Mouse (Mus musculus) forebrain, embryonic 11.5 days (tissue): ENCODE data around the gene Phldb2. TPM values are rescaled to one million over a fixed set of nuclear protein-coding genes. Genes with fewer than 3 reads are reported as not detected.

ENCODE experiments used
- ATAC-seq: fragments of 200-750 bp; cut with Nextera tagmentation; replicated peaks from 2 replicates; pipeline ENCODE4 v1.8.0; 2017; ENCODE audit warnings: moderate TSS enrichment; ENCODE audit not compliant: low FRiP score
- DNase-seq: peaks from one replicate; pipeline ENCODE4 v3.0.0-alpha.2; 2017; ENCODE audit warnings: low spot score
- H3K27ac ChIP-seq: fragments of 300-500 bp; sonication (generic); 2 replicates; pipeline ENCODE4 v1.5.1; 2014; ENCODE audit warnings: low read depth, low read length
- H3K27me3 ChIP-seq: fragments of 300-500 bp; sonication (generic); 2 replicates; pipeline ENCODE4 v1.6.1; 2014; ENCODE audit warnings: mild to moderate bottlenecking, low read length, mixed read lengths; ENCODE audit not compliant: control insufficient read depth, insufficient read depth
- H3K36me3 ChIP-seq: fragments of 300-500 bp; sonication (generic); 2 replicates; pipeline ENCODE4 v1.6.1; 2014; ENCODE audit warnings: mild to moderate bottlenecking, low read length, moderate library complexity, mixed read lengths; ENCODE audit not compliant: control insufficient read depth, insufficient read depth
- H3K4me1 ChIP-seq: fragments of 300-500 bp; sonication (generic); replicated peaks from 2 replicates; pipeline ENCODE4 v1.6.1; 2014; ENCODE audit warnings: low read length, mixed read lengths; ENCODE audit not compliant: control insufficient read depth, insufficient read depth
- H3K4me2 ChIP-seq: fragments of 300-500 bp; sonication (generic); 2 replicates; pipeline ENCODE4 v1.6.1; 2014; ENCODE audit warnings: low read depth, mild to moderate bottlenecking, low read length, moderate library complexity, mixed read lengths; ENCODE audit not compliant: severe bottlenecking
- H3K4me3 ChIP-seq: fragments of 300-500 bp; sonication (generic); 2 replicates; pipeline ENCODE4 v1.5.1; 2014; ENCODE audit warnings: low read depth, low read length
- H3K9ac ChIP-seq: fragments of 300-500 bp; sonication (generic); 2 replicates; pipeline ENCODE4 v1.6.1; 2014; ENCODE audit warnings: low read length
- H3K9me3 ChIP-seq: fragments of 300-500 bp; sonication (generic); 2 replicates; pipeline ENCODE4 v1.6.1; 2016; ENCODE audit warnings: low read length, mixed read lengths; ENCODE audit not compliant: control insufficient read depth
- WGBS: fragments of 180-500 bp; shearing (Covaris S2); extraction: QIAGEN DNeasy Blood & Tissue Kit; methylation state at CpG from one replicate; pipeline ENCODE4 v1.1.7; 2014; 5-methylcytosine and 5-hydroxymethylcytosine counted together
- polyA plus RNA-seq: library from polyadenylated mRNA; unstranded; fragments of >200 nt; fragmentation: Nextera tagmentation; extraction: Ambion mirVana; gene quantifications from 2 replicates; pipeline ENCODE4 v1.2.1, GENCODE M21; 2014

Phldb2 gene
- polyA plus RNA-seq, 1 experiment from 2014 or later, result 31.5 TPM

DNA sequence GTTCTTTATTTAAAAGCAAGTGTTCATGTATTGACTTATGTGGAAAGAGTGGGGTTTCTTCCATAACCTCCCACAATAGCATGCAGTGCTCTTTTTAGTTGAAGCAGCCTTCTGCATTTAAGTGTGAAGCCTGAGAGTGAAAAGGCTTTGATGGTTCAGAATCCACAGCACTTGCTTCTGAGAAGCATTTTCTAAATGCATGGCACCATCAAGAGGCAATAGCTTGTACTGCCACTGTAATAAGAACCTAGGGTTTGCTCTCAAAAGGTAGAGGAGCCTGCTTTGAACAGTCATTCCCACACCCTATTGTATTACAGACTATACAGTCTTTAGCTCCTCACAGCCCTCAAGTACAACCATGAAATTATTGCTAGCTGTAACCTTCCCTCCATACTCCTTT lies 136.7 kb downstream of the Phldb2 start:
- DNase-seq (no peak), ATAC-seq (no peak)
- no peaks in the 10 kb centered on the region for H3K27me3 ChIP-seq

GRCm38 (mm10) chr16:45814611-45815010 lies 138.8 kb downstream of the Phldb2 start:
- H3K27me3 ChIP-seq, result no peaks in the 10 kb centered on the region
- DNase-seq, result no peak
- H3K27ac ChIP-seq, result no peak overlapping the region
- no peaks in the 10 kb centered on the region for H3K4me1 ChIP-seq
- no peaks in the 10 kb centered on the region for H3K36me3 ChIP-seq
- H3K9me3 ChIP-seq, result no peaks in the 10 kb centered on the region
- no peak overlapping the region for H3K9ac ChIP-seq
- ATAC-seq, result no peak
- WGBS, result 85% methylated on average over 3 of the region's 3 CpGs
- no peak overlapping the region for H3K4me3 ChIP-seq
- H3K4me2 ChIP-seq, result no peak overlapping the region

More for the DNA sequence above, 136.7 kb downstream of the Phldb2 start:
- H3K36me3 ChIP-seq, result no peaks in the 10 kb centered on the region
- no peaks in the 10 kb centered on the region for H3K4me1 ChIP-seq
- no peaks in the 10 kb centered on the region for H3K9me3 ChIP-seq
- no peak overlapping the region for H3K27ac ChIP-seq
- no peak overlapping the region for H3K9ac ChIP-seq
- no peak overlapping the region for H3K4me3 ChIP-seq
- H3K4me2 ChIP-seq, result no peak overlapping the region

GRCm38 (mm10) chr16:45811788-45812187 lies 141.6 kb downstream of the Phldb2 start:
- DNase-seq, result no peak
- no peaks in the 10 kb centered on the region for H3K36me3 ChIP-seq
- H3K27ac ChIP-seq, result no peak overlapping the region
- H3K27me3 ChIP-seq, result no peaks in the 10 kb centered on the region
- ATAC-seq, result no peak
- H3K9ac ChIP-seq, result no peak overlapping the region
- H3K9me3 ChIP-seq, result no peaks in the 10 kb centered on the region
- H3K4me3 ChIP-seq, result no peak overlapping the region
- no peaks in the 10 kb centered on the region for H3K4me1 ChIP-seq
- no peak overlapping the region for H3K4me2 ChIP-seq

DNA sequence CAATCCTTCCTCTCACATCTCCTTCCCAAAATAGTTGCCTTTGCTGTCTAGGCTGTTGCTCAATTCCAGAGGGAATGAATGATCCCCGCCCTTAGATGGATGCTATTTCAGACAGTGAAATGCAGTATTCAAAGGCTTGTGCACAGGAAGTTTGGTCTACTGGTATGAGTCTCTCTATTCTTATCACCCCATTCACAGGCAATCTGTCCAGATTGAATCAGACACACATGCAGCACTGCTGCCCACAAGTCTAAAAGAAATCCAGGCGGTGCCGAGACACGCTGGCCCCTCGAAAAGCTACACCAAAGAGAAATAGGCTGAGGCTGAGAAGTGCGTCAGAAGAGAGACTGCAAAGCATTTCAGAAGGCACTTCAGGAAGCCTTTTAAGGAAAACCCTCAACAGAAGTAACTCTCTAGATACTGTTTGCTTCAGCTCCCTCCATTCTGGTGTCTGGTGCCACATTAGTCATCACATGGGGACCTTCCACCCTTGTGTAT lies 142.5 kb downstream of the Phldb2 start:
- no peaks in the 10 kb centered on the region for H3K4me1 ChIP-seq
- DNase-seq, result no peak
- H3K9me3 ChIP-seq, result no peaks in the 10 kb centered on the region
- H3K4me2 ChIP-seq, result no peak overlapping the region
- WGBS, result 91% methylated on average over 6 of the region's 6 CpGs
- no peaks in the 10 kb centered on the region for H3K27me3 ChIP-seq
- H3K27ac ChIP-seq, result no peak overlapping the region
- no peak overlapping the region for H3K4me3 ChIP-seq
- H3K9ac ChIP-seq, result no peak overlapping the region
- no peak for ATAC-seq
- no peaks in the 10 kb centered on the region for H3K36me3 ChIP-seq

GRCm38 (mm10) chr16:45810155-45810554 lies 143.2 kb downstream of the Phldb2 start:
- H3K4me1 ChIP-seq, result no peaks in the 10 kb centered on the region
- WGBS, result 68% methylated on average over 2 of the region's 2 CpGs
- no peak for ATAC-seq

DNA sequence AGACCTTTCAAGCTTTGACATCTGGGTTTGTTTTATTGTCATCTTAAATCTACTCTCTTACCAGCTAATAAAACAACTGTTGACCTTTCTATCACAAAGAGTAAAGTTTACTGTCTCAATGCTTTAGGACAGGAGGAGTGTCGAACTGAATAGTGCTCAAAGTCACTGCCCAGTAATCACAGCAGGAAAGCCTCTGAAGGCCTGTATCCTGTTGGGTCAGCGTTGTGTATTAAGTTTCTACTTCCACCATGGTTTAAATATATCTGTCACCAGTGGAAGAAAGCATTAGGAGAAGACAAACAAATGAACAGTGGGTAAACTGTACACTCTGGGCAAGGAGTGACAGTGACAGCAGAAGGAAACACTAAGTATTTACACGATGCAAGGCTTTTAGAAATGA lies 148.7 kb downstream of the Phldb2 start:
- no peak for ATAC-seq

More at GRCm38 (mm10) chr16:45810155-45810554, 143.2 kb downstream of the Phldb2 start:
- Histone ChIP-seq H3K27ac (no peak overlapping the region), H3K9ac (no peak overlapping the region), H3K4me3 (no peak overlapping the region), H3K36me3 (no peaks in the 10 kb centered on the region), H3K9me3 (no peaks in the 10 kb centered on the region), H3K27me3 (no peaks in the 10 kb centered on the region), H3K4me2 (no peak overlapping the region)
- DNase-seq, result no peak

GRCm38 (mm10) chr16:45800406-45800805 lies 153.0 kb downstream of the Phldb2 start:
- H3K36me3 ChIP-seq, result no peaks in the 10 kb centered on the region
- H3K9me3 ChIP-seq, result no peaks in the 10 kb centered on the region
- H3K4me1 ChIP-seq, result no peaks in the 10 kb centered on the region
- H3K27me3 ChIP-seq, result no peaks in the 10 kb centered on the region
- H3K4me3 ChIP-seq, result no peak overlapping the region
- WGBS, result 76% methylated on average over 2 of the region's 2 CpGs
- DNase-seq (no peak), ATAC-seq (no peak)
- H3K4me2 ChIP-seq, result no peak overlapping the region
- no peak overlapping the region for H3K9ac ChIP-seq
- no peak overlapping the region for H3K27ac ChIP-seq

More for the DNA sequence above, 148.7 kb downstream of the Phldb2 start:
- Histone ChIP-seq H3K9ac (no peak overlapping the region), H3K4me1 (no peaks in the 10 kb centered on the region), H3K36me3 (no peaks in the 10 kb centered on the region), H3K4me2 (no peak overlapping the region), H3K9me3 (no peaks in the 10 kb centered on the region), H3K27me3 (no peaks in the 10 kb centered on the region), H3K4me3 (no peak overlapping the region), H3K27ac (no peak overlapping the region)
- 86% methylated on average over 3 of the region's 3 CpGs for WGBS
- no peak for DNase-seq

- Histone ChIP-seq H3K9me3 (no peaks in the 10 kb centered on the region), H3K27ac (no peak overlapping the region), H3K4me3 (no peak overlapping the region), H3K4me1 (no peaks in the 10 kb centered on the region), H3K27me3 (no peaks in the 10 kb centered on the region), H3K9ac (no peak overlapping the region), H3K4me2 (no peak overlapping the region), H3K36me3 (no peaks in the 10 kb centered on the region)
- 72% methylated on average over 4 of the region's 4 CpGs for WGBS
- DNase-seq, result no peak
- peak; percentile 51 for ATAC-seq
These were observed 154.2 kb downstream of the Phldb2 start for GRCm38 (mm10) chr16:45799150-45799549.

GRCm38 (mm10) chr16:45798591-45798990 lies 154.8 kb downstream of the Phldb2 start:
- Histone ChIP-seq H3K4me2 (no peak overlapping the region), H3K9me3 (no peaks in the 10 kb centered on the region), H3K9ac (no peak overlapping the region), H3K36me3 (no peaks in the 10 kb centered on the region), H3K4me1 (no peaks in the 10 kb centered on the region), H3K4me3 (no peak overlapping the region), H3K27ac (no peak overlapping the region), H3K27me3 (no peaks in the 10 kb centered on the region)
- ATAC-seq (no peak), DNase-seq (no peak)
- 88% methylated on average over 2 of the region's 2 CpGs for WGBS
